Mouse (Mus musculus) C2C12 (cell line): ENCODE measurements around the gene Gdf15. TPM values are rescaled to one million over a fixed set of nuclear protein-coding genes. Genes with fewer than 3 reads are reported as not detected.

Experiments used
- H3K27me3 ChIP-seq: one replicate; pipeline ENCODE4 v1.6.1; 2011; ENCODE audit not compliant: control insufficient read depth, insufficient read depth, insufficient read length
- H3K36me3 ChIP-seq: one replicate; pipeline ENCODE4 v1.6.1; 2011; ENCODE audit not compliant: control insufficient read depth, insufficient read depth
- H3K4me3 ChIP-seq: one replicate; pipeline ENCODE4 v1.5.1; 2011; ENCODE audit warnings: mild to moderate bottlenecking, control low read depth; ENCODE audit not compliant: poor library complexity, insufficient read depth, severe bottlenecking
- H3K79me2 ChIP-seq: one replicate; pipeline ENCODE4 v1.6.1; 2011; ENCODE audit not compliant: control insufficient read depth, insufficient read depth
- H3K79me3 ChIP-seq: one replicate; pipeline ENCODE4 v1.6.1; 2011; ENCODE audit warnings: low read depth, control low read depth
- H3ac ChIP-seq: one replicate; pipeline ENCODE3; 2011; ENCODE audit warnings: low read depth; ENCODE audit not compliant: control insufficient read depth, insufficient read length
- CEBPB ChIP-seq: IDR thresholded peaks from one replicate; pipeline ENCODE4 v1.6.1; 2011; ENCODE audit warnings: low read depth, mild to moderate bottlenecking, control low read depth, moderate library complexity
- CTCF ChIP-seq: IDR thresholded peaks from one replicate; pipeline ENCODE4 v1.5.1; 2011; ENCODE audit not compliant: control insufficient read depth, insufficient read depth, insufficient read length
- FOSL1 ChIP-seq: IDR thresholded peaks from one replicate; pipeline ENCODE4 v1.8.0; 2011; ENCODE audit warnings: mild to moderate bottlenecking, low read length; ENCODE audit not compliant: poor library complexity, insufficient read depth, severe bottlenecking
- MAX ChIP-seq: IDR thresholded peaks from one replicate; pipeline ENCODE4 v1.6.1; 2011; ENCODE audit warnings: mild to moderate bottlenecking, control low read depth
- MYOD1 ChIP-seq: IDR thresholded peaks from one replicate; pipeline ENCODE4 v1.6.1; 2011; ENCODE audit warnings: low read depth; ENCODE audit not compliant: control insufficient read depth, insufficient read length
- MYOG ChIP-seq: IDR thresholded peaks from one replicate; pipeline ENCODE4 v1.6.1; 2011; ENCODE audit not compliant: control insufficient read depth, insufficient read length; ENCODE audit errors: extremely low read depth
- USF1 ChIP-seq: IDR thresholded peaks from one replicate; pipeline ENCODE4 v1.6.1; 2011; ENCODE audit warnings: low read depth, mild to moderate bottlenecking, control low read depth, moderate library complexity
- polyA plus RNA-seq: library from polyadenylated mRNA; unstranded; fragments of >200 nt; fragmentation: generic; extraction: Trizol; gene quantifications from one replicate; pipeline ENCODE4 v1.2.1, GENCODE M21; 2012; ENCODE audit warnings: missing spikeins

Gene Gdf15
- polyA plus RNA-seq, 1 experiment = 20.9 TPM

GRCm38 (mm10) chr8:70646775-70647174, 14.5 kb upstream of the Gdf15 start:
- Histone ChIP-seq H3K4me3 (no peak overlapping the region), H3K36me3 (peaks cover 22% of the 10 kb centered on the region), H3K27me3 (no peaks in the 10 kb centered on the region), H3K79me2 (no peaks in the 10 kb centered on the region), H3K79me3 (no peaks in the 10 kb centered on the region), H3ac (no peak overlapping the region)
- TF ChIP-seq CEBPB = peak; percentile 64
- TF ChIP-seq CTCF = no peak
- TF ChIP-seq MYOD1 = no peak

GRCm38 (mm10) chr8:70646369-70646768, 14.1 kb upstream of the Gdf15 start:
- TF ChIP-seq MAX = no peak
- TF ChIP-seq USF1 = no peak
- no peak for TF ChIP-seq CTCF
- TF ChIP-seq MYOD1 = no peak
- no peak for TF ChIP-seq FOSL1
- TF ChIP-seq CEBPB = no peak
- TF ChIP-seq MYOG = no peak
- H3K36me3 ChIP-seq = peaks cover 19% of the 10 kb centered on the region
- no peak overlapping the region for H3K4me3 ChIP-seq
- no peaks in the 10 kb centered on the region for H3K79me2 ChIP-seq
- H3K27me3 ChIP-seq = no peaks in the 10 kb centered on the region
- no peaks in the 10 kb centered on the region for H3K79me3 ChIP-seq
- H3ac ChIP-seq = no peak overlapping the region

- Histone ChIP-seq H3K27me3 (no peaks in the 10 kb centered on the region), H3K36me3 (peaks cover 12% of the 10 kb centered on the region), H3K4me3 (no peak overlapping the region), H3K79me3 (no peaks in the 10 kb centered on the region), H3K79me2 (no peaks in the 10 kb centered on the region), H3ac (no peak overlapping the region)
- TF ChIP-seq CEBPB = no peak
- TF ChIP-seq FOSL1 = no peak
- TF ChIP-seq USF1 = no peak
- TF ChIP-seq MAX = no peak
- no peak for TF ChIP-seq CTCF
Observed at GRCm38 (mm10) chr8:70645501-70646224, 13.4 kb upstream of the Gdf15 start.

GRCm38 (mm10) chr8:70644065-70644464, 11.8 kb upstream of the Gdf15 start:
- Histone ChIP-seq H3K27me3 (no peaks in the 10 kb centered on the region), H3K4me3 (no peak overlapping the region), H3ac (no peak overlapping the region), H3K79me2 (no peaks in the 10 kb centered on the region), H3K36me3 (no peaks in the 10 kb centered on the region), H3K79me3 (no peaks in the 10 kb centered on the region)
- TF ChIP-seq USF1 = no peak
- no peak for TF ChIP-seq MAX
- no peak for TF ChIP-seq FOSL1
- TF ChIP-seq MYOG = no peak
- TF ChIP-seq CTCF = no peak
- TF ChIP-seq CEBPB = no peak
- TF ChIP-seq MYOD1 = no peak

- Histone ChIP-seq H3K79me3 (no peaks in the 10 kb centered on the region), H3ac (peak overlapping the region; percentile 54), H3K27me3 (no peaks in the 10 kb centered on the region), H3K79me2 (no peaks in the 10 kb centered on the region), H3K36me3 (no peaks in the 10 kb centered on the region), H3K4me3 (no peak overlapping the region)
- no peak for TF ChIP-seq CEBPB
- TF ChIP-seq CTCF = no peak
- TF ChIP-seq MYOG = no peak
- peak; percentile 59 for TF ChIP-seq USF1
- TF ChIP-seq MAX = peak; percentile 70
- peak; percentile 84 for TF ChIP-seq MYOD1
- TF ChIP-seq FOSL1 = peak; percentile 74
Observed at GRCm38 (mm10) chr8:70643019-70643418, 10.8 kb upstream of the Gdf15 start.

- H3K27me3 ChIP-seq = no peaks in the 10 kb centered on the region
- no peaks in the 10 kb centered on the region for H3K79me3 ChIP-seq
- H3ac ChIP-seq = no peak overlapping the region
- TF ChIP-seq MYOD1 (no peak), CEBPB (no peak), CTCF (no peak), USF1 (no peak)
- no peaks in the 10 kb centered on the region for H3K36me3 ChIP-seq
- no peaks in the 10 kb centered on the region for H3K79me2 ChIP-seq
- H3K4me3 ChIP-seq = no peak overlapping the region
Observed at GRCm38 (mm10) chr8:70638752-70639151, 6.5 kb upstream of the Gdf15 start.
